Mouse (Mus musculus) brain, embryonic 18.5 days (tissue): ENCODE measurements around the gene Tubb4a.
"Not testable (repeated sequence)": the region's sequence is repeated elsewhere in the genome, so short reads cannot be mapped to it uniquely, and the experiment has no call there.

Experiments
- DNase-seq: peaks from one replicate; pipeline ENCODE4 v3.0.0-alpha.2; 2012; ENCODE audit warnings: low read depth, low spot score

The Tubb4a gene

DNA sequence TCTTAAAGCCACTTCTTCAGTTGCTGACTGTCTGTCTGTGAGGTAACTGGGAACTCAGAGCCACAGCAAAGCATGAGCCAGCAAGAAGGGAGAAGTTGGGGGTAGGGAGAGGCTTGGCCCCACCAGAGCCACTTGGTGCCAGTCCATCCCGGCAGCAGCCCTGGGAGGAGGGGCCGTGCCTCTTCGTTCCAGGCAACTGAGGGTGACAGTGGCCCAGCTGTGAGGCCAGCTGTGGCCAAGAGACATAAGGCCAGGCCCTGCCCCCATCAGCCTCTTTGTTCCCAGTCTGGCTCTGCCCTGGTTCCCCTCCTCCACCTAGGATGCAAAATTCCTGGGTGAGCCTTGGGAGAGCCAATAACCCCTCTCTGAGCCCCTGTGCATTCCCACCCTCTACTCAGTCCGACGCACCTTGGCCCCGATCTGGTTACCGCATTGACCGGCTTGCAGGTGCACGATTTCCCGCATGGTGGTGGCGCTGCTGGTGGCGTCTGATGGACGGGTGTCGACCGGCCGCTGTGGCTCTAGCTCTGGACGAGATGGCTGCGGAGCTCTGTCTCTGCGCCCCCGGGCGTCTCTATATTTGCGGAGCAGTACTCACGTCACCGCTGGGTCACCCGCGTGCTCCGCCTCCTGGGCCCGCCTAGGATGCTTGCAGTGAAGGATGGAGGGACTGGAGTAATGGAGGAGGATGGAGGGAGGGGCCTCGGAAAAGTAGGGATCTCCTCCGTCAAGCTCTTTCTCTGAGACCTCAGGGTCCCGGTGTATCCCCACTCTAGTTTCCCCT lies at the start of gene Tubb4a:
Gene Tubb4a, minus strand, starts transcription at position 734 of the 784 bp plus-strand sequence.
- peak; percentile 71 for DNase-seq

DNA sequence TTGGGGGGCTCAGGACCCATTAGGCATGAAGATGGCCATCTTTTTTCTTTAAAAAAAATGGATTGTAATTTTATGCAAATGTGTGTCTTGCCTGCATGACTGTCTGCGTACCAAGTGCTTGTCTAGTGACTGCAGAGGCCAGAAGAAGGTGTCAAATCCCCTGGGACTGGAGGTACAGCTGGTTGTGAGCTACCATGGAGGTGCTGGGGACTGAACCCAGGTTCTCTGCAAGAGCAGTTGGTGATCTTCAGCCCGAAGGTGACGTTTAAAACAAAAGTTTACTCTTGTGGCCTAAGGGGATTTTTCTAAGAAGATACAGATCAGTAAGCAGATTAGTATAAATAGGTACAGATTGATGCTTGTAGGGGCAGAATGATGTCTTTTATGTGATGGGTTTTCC lies 48.1 kb upstream of the Tubb4a start:
- DNase-seq: no peak

DNA sequence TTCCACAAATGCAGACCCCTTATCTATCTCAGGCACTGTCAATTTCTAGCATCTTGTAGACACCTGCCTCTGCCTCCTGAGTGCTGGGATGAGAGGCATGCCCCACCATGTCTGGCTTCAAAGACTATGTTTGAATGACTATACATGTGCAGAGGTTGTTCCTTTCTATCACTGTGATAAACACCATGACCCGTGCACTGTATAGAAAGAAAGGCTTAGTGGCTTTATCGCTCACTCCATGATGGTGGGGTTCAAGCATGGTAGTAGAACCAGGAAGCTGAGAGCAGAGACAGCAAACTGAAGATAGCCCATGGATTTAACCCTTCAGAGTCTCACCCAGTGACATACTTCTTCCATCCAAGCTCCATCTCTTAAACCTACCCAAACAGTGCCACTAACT lies 47.1 kb upstream of the Tubb4a start:
- DNase-seq: no peak

DNA sequence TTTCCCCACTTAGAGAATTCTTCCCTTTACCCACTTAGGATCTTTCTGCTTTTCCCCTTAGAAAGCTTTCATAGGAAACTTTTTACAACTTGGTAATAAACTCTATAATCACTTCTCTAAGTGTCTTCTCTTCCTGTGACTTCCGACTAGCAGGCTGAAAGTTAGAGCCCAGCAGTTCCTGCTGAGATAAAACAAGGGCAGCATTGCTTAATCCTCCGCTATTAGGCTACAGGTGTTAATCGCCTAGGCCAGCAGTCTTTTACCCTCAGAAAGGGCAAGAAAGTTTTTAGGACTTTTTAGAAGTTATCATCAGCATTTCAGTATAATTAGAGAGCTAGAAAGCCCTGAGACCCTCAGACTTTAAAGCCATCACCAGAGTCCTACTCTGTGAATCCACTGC lies 46.4 kb upstream of the Tubb4a start:
- DNase-seq: not testable (repeated sequence)

- DNase-seq: no peak
These were observed 44.2 kb upstream of the Tubb4a start for GRCm38 (mm10) chr17:57131793-57132192.

DNA sequence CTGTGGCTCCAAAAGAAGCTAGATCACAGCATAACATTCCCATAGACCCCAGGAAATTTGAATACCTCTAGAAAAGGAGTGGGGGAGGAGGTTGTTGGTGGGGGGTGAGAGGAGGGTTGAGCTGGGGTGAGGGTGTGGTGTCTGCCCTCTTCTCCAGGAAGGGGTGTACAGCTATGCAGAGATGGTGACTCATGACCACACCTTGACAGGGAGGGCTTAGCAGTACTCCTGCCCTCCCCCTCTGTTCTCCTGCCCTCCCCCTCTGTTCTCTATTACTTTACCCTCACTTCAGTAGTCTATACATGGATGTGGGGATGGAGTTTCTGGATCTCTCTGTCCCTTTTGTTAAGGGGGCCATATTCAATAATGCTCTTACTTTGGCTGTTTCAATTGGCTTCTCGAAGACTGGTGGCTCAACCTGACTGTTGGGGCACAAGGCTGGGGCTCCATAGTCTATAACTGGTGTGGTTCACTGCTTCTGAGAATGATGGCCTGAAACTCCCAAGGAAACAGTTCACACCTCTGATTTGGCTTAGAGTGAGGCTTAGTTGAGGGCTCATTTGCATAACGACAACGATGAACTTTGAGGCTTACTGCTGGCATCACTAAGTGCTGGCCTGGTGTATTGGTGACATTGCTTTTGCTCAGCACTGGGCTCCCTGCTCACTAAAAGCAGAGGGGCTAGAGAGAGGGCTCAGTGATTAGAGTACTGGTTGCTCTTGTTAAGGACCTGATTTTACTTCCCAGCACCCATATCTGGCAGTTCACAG lies 38.5 kb upstream of the Tubb4a start:
- DNase-seq: no peak

DNA sequence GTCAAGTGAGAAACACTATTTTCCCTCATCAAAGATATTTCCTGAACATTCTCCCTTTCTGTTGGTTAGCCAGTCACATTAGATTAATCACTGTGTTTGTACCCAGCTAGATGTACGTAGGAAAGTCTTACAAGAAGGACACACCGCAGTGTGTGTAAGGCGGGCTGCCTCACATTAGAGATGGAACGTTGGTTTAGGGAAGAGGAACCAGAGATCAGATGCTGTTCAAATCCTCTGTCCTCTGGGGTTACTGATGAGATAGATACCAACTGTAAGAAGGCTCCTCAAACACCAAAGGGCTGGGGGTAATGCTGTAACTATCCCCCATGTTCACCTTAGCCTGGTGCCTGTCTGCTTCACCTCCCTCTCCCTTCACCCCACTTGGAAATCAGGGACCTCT lies 37.2 kb upstream of the Tubb4a start:
- no peak for DNase-seq

- DNase-seq: no peak
These were observed 35.9 kb upstream of the Tubb4a start for GRCm38 (mm10) chr17:57123192-57124118.

DNA sequence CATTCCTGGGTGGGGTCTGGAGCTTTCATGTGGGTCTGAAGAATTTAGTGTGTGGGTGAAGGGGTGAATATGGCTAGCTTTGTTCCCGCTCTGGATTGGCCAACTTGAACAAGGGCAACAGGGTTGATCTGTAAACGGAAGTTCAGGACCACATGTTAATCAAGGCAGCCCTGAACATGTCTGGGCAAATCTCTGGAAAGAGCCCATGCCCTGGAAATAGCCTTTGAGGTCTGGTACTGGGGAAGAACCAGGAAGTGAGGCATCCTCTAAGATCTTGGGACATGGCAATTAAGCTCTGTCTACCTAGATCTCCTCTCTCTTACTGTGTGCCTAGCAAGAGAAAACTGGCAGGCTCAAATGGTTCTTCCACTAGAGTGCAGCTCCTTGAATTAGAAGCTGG lies 34.3 kb upstream of the Tubb4a start:
- no peak for DNase-seq

GRCm38 (mm10) chr17:57118524-57119349 lies 31.2 kb upstream of the Tubb4a start:
- no peak for DNase-seq

DNA sequence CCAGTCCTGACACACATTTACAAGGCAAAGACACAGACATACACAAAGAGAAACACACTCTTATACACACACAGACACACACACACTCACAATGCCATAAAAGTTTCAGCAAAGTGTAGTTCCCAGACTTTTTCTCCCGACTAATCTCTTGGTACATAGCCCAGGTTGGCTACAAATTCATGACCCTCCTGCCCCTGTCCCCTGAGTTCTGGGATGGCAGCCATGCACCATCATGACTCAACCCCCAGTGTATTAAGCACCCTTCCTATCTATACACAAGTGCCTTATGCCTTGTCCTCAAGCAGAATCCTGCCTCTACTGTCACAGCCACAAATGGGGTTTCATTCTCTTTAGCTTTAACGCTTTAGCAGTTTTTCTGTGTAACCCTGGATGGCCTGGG lies 29.2 kb upstream of the Tubb4a start:
- no peak for DNase-seq

GRCm38 (mm10) chr17:57112768-57113474 lies 25.3 kb upstream of the Tubb4a start:
- DNase-seq: no peak

GRCm38 (mm10) chr17:57110005-57110404 lies 22.4 kb upstream of the Tubb4a start:
- DNase-seq: no peak

DNA sequence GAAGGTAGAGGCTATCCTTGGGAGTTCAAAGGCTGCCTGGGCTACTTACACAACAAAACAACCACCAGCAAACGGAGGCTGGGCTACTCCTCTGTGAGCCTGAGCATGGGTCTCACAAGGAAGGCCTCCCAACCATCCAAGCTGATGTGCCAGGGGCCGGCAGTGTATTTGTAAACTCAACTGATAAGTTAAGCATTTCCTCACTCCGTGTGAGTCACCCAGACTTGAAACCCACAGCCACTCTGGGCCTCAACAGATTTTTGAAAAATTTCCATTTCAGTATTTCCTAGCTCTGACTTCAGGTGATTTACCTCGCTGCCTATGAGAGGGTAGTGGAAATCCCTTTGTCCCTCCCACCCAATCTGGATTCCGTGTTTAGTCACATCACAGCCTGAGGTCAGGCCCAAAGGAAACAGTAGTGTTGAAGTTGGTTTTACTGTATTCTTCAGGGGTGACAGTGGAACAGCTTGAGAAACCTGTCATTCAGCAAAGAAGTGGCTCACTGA lies 21.1 kb upstream of the Tubb4a start:
- DNase-seq: no peak

- DNase-seq: no peak
These were observed 20.6 kb upstream of the Tubb4a start for GRCm38 (mm10) chr17:57108040-57108665.

DNA sequence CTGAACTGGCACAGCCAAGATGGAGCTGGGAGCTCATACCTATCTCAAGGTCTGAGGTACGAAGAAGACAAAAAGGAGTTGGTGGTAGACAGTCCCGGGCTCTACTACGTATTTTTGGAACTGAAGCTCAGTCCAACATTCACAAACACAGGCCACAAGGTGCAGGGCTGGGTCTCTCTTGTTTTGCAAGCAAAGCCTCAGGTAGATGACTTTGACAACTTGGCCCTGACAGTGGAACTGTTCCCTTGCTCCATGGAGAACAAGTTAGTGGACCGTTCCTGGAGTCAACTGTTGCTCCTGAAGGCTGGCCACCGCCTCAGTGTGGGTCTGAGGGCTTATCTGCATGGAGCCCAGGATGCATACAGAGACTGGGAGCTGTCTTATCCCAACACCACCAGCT lies 19.5 kb upstream of the Tubb4a start:
- DNase-seq: no peak

DNA sequence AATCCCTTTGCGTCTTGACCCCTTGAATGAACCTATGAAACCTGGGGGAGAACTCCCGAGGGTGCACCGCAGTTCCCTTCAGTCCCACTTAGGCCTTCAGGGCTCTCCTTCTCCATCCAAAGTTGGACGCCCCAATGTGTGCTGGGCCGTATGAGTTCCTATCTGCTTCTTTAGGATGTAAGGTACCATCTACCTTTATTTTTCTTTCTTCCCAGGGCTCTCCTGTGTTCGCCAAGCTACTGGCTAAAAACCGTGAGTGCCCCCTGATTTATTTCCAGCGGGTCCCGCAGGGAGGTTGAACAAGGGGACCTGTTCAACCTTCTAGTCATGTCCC lies 18.4 kb upstream of the Tubb4a start:
- DNase-seq: no peak

DNA sequence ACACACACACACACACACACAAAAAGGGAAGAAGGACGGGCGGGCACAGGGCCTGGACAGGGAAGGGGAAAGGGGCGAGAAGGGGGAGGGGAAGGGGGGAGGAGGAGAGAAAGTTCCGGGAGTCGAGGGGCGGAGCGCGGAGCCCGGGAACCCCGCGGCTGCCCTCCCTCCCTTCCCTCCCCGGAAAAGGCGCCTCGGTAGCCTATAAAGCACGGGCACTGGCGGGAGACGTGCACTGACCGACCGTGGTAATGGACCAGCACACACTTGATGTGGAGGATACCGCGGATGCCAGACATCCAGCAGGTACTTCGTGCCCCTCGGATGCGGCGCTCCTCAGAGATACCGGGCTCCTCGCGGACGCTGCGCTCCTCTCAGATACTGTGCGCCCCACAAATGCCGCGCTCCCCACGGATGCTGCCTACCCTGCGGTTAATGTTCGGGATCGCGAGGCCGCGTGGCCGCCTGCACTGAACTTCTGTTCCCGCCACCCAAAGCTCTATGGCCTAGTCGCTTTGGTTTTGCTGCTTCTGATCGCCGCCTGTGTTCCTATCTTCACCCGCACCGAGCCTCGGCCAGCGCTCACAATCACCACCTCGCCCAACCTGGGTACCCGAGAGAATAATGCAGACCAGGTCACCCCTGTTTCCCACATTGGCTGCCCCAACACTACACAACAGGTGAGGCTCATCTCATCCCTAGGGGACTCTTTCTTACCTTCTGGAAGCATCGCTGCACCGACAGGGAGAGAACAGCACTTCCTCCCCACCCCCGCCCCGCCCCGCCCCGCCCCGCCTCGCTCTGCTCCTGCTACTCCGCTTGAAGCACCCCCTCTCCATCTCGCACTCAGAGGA lies 17.8 kb upstream of the Tubb4a start, which contains the start of gene Tnfsf9:
Gene Tnfsf9, plus strand, starts transcription at position 145 of the 854 bp plus-strand sequence.
- DNase-seq: no peak

DNA sequence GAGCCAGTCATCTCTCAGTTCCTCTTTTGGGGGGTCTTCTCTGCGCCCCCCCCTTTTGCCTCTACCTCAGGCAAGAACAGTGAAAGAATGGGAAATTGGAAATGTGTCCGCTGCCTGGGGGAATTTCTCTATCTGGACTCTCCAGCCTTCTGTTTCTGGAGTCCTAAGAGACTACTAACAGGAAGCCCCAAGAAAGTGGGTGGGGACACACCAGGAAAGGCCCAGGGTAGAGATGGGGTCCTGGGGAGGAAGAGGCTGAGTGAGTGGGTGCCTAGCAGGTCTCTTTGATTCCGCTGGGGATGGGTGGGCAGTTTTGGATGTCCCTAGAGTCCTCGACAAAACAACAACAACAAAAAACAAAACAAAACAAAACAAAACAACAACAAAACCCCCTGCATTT lies 16.9 kb upstream of the Tubb4a start:
- DNase-seq: no peak
